Mouse (Mus musculus) telencephalon, adult 2 months (tissue): ENCODE results near the gene Pla2r1.

ENCODE experiments used
- DNase-seq: peaks from one replicate; pipeline ENCODE4 v3.0.0-alpha.2; 2011; ENCODE audit warnings: low read depth, low spot score

Pla2r1 gene

DNA sequence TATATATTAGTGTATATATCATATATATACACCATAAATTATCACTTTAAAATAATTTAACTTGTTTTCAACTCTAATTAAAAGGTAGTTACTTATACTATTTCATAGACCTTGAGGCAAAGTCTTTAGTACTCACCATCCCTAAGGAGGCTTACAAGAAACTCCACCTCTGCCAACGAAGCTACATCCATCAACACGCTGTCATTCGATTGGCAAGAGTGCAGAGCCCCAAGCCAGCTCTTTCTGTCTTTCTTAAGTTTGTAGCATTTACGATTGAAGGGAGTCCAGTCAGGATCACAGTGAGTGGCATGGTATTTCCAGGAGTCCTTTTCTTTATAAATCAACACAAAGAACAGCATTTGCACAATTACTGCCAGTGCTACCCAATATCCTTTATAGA lies 49.1 kb downstream of the Pla2r1 start:
- no peak for DNase-seq

DNA sequence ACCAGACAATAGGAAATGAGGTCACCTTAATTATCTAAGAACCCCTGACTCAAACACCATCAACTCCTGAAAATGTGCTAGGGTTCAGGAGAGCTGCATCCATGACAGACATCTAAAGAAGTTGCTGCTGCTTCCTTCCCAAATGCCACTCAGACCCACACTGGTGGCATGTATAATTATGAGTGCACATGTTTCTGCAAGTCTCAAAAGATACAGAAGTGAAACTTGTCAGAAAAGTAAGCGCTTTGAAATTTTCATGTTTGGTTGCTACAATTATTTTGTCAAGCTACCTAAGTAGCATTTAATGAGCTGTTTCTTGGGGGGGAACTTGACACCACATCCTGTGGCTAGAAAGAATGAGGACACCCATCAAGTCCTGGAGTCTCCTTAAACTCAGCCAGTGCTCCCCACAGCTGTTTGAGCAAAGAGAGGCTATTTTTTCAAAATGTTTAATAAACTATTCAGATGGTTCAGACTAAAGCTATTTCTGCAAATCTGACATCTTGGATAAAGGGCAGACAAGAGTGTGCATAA lies 52.5 kb downstream of the Pla2r1 start:
- no peak for DNase-seq

DNA sequence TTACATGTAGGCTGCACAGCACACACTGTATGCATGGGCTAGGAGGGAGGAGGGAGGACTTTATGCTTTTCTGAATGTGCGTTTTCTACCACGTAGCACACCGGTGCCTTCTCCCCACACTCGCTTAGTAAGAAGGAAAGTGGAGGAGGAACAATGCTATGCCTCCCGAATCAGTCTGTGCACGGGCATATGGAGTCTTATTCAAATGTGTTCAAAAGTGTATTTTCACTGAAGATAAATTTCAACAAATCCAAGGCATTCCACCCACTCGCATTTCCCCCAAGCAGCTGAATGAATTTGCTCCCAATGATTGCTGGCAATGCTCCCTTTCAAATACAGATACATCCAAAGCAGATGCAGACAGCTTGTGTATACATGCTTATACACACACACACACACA lies 73.2 kb downstream of the Pla2r1 start:
- peak; percentile 71 for DNase-seq

DNA sequence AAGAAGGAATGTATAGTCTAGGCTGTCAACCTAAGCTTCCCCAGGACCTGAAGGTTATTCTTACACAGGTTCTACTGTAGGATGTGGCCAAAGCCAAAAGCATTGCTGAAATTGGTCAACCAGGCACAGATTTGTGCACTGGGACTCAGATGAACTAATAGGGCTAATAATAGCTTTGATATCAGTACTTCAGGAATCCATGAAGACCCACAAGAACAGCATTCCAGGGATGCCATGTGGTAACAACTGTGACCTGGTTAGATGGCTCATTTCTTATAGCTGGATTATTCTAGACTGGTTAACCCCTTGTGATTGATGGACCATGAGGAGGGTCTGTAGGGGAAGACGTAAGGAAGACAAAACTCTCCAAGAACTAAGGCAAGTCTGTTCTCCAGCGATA lies 74.3 kb downstream of the Pla2r1 start:
- DNase-seq = no peak

DNA sequence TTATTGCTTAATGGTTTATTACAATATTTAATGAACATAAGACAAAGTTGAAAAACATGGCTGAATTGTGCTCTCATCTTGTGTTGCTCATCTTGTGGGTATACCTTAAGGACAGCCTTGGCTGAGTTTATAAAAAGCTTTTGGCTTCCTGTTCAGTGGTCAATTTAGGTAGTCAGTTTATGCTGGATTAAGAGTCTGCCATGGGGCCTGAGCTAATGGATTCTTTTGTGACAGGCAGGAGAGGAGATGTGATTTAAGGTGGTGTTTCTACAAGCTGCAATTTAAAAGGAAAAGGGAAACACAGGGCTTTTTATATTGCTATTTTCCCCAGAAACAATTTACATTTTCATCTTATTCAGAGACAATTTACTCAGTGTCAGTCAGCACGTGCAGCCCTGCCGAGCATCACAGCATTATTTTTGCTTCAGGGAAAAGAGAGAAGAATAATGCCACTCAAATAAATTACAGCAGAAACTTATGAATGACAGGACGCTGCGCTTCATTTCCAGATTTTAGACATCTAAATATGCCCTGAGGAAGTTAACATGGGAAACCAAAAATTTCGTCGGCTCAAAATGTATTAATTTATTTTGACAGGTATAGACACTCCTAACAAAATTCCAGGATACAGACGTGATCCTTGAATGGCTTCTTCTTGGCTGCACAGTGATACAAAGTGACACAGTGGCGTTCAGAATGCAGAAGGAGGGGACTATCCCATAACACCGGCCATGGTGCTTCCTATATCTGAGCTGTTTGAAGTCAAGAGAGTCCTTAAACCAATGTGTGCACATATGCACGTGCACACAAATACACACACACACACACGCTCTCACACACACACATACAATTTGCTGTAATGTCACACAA lies 84.0 kb downstream of the Pla2r1 start:
- no peak for DNase-seq

DNA sequence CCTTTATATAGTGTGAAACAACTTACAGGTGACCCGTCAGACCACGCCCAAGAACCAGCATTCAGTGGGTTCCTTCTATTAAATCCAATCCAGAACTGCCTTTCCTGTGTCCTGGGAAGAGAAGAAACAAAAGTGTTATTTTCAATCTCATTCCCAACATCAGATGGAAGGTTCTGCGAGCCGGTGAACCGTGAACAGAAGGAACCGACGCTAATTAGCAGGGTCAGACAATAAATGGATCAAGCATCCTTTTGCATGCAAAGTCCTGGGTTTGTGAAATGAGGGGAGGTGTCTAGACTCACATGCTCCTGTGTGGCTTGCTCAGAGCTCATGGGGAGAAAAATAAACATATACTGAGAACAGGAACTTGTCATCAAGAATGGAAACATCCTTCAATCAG lies 100.7 kb downstream of the Pla2r1 start:
- no peak for DNase-seq

DNA sequence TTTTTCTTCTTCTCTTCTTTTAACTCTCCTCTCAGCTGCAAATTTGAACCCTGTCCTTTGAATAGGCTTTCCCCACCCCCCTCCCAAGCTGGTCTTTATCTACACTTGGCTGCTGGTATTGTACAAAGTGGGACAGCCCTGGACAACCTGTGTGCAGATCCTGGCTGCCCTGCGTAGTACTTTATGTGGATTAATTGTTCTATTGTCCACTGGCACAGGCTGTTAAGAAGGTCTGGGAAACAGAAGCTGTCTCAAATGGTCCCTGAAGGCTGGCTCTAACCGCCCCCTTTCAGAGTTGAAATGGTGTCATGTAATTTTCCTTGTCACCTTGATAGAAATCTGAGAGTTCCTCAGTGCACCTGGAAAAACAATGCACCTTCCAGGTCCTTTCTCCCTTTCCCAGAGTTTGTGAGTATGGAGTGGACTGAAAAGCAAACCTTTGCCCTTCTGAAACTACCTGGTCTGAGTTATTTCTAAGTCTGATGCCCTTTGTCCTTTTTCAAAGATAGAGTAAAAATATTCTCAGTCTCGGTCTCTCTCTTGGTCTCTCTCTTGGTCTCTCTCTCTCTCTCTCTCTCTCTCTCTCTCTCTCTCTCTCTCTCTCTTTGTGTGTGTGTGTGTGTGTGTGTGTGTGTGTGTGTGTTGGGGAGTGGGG lies 101.9 kb downstream of the Pla2r1 start:
- no peak for DNase-seq

DNA sequence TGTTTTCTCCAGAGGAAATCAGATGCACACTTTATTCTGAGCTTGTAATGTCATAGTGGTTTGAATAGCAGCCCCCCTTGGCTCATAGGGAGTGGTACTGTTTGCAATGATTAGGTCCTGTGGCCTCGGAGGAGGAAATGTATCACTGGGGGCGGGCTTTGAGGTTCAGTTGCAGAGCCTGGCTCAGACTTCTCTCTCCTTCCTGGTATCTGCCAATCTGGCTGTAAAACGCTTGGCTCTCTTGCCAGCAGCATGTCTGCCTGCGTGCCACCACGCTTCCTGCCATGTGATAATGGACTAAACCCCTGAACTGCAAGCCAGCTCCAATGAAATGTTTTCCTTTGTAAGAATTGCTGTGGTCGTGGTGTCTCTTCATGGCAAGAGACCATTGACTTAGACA lies 103.4 kb downstream of the Pla2r1 start:
- DNase-seq = no peak

DNA sequence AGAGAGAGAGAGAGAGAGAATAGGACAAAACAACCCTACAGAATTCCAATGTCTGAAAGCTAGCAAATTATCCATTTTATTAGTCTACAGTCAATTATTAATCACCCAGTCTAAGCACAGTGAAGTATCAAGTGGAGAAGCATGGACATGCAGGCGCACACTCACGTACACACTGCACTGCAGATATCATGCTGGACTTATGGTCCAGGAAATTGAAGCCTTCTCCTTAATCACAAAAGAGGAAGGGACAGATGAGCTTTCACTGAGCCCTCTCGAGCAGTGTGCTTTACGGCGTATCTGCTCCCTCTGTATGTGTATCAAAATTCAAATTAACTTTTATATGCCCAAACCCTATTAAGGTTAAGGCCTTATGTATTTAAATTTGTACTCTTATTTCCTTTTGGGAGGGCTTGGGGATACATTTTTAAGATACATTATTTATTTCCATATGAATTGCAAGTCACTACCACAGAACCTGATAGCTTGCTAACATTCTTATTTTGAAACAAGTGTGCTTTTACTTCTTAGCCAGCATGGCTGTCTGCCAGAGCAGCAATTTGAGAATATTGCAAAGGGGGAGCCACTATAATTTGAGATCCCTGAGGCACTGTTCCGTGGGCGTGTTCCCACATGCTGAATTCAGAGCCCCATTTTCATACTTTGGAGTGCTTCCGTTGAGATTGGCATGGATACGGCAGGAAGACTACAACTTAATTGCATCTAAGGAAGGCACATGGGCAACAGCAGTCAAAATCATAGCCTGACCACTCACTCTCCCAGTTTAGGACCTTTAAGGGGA lies 108.2 kb downstream of the Pla2r1 start:
- peak; percentile 82 for DNase-seq

DNA sequence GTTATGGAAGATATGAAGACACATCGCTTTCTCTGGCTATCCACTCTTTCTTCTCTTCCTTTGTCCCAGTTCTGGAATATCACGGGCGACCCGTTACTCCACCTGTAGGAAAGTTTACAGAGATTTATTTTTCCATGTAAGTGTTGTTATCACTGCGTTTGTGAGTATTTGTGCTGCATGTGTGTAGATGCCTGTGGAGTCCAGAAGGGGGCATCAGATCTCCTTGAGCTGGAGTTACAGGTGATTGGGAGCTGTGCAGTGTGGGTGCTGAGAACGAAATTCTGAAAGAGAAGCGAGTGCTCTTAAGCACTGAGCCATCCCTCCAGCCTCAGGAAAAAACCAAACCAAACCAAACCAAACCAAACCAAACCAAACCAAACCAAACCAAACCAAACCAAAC lies 109.8 kb downstream of the Pla2r1 start:
- no peak for DNase-seq

DNA sequence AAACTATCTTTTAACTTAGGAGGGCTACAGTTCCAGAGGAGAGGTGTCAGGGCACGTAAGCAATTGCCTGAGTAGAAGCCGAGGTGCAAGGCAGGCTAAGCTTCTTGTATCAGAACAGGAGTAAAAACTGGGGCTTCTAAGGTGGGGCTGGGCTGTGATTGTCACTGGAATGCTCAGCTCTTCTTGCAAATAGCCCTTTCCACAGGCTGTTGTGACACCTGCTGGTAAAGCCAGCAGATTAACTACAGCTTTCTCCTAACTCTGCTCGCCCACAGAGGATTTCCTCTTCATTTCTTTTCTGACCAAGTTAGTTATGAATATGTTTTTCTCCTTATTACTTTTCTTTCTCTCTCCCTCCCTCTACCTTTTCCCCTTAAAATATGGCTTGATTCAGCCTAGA lies 111.2 kb downstream of the Pla2r1 start:
- DNase-seq = peak; percentile 6

DNA sequence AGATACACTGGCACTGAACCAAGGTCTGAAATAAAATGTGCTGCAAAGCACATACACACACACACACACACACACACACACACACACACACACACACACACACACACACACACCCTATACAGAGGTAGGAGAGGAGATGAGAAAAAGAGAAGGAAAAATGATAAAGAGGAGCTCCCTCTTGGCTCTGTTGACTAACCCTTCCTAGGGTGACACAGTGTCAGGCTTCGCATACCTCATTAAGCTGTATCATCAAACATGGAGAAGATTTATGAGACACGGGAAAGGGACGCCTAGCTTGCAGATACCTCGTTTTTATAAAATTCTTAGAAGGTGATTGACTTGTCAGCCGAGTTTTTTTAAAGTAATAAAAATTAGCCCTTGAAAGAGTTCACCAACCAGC lies 116.3 kb downstream of the Pla2r1 start:
- DNase-seq = no peak

DNA sequence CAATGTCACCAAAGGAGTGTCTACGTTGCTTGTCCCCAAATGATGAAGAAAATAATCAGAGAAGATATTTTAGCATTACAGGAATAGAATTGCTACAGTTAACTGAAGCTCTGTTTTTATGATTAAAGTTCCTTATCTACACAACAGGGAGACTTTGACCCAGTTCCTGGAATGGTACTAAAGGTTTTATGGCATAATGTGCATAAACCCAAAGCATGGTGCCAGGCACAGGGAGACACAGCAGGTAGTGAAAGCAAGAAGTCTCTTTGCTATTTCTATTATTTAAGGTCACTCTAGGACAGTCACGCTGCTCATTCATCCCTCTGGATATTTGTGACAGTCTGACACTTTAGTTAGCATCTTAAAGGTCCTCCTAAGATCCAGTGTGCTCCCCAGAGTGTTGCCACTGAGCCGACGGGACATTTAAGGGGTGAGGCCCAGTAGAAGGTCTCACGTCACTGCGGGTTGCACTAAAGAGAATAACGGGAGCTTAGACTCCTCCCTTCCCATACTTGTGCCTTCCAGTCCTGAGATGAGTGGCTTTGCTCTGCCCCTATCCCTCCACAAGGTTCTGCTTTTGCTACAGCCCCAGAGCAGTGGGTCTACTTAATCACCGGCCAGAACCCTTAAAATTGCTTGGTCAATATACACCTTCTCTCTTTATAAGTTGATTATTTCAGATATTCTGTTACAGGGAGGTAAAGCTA lies 122.6 kb downstream of the Pla2r1 start:
- DNase-seq = no peak

DNA sequence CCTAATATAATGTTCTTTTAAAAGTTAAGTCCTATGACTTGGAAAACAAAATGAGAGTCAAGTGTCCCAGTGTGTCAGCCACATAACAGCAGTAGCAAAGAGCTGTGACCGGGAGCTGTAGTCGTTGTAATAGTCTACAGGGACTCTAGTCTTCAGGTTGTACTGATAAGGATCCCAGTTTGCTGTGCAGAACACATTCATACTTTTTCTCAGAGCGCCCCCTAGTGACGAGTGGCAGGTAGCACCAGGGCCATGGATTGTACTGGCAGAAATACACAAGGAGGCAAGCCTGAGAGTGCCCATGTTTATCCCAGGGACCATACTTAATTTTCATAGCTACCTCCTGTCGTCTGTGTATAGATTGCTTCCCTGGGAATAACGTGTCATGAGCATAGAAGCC lies 135.0 kb downstream of the Pla2r1 start:
- peak; percentile 38 for DNase-seq

DNA sequence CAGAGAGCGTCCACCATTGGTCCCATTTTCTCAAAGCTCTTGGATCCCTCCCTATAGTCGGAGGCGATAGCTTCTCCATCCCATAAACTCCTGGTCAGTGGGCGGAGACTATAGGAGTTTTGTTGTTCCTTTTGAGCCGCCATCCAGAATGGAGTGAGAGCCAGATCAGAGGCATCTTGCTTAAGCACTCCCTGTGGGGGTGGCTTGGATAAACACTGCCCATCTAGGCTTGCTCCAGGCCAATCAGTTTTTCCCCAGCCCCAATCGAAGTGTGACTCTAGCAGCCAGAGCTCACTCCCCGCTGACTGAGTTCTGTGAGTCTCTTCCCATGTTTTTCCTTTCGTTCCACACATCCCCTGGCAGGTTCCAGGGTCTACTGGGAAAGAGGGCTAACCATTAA lies 138.8 kb downstream of the Pla2r1 start:
- DNase-seq = no peak

DNA sequence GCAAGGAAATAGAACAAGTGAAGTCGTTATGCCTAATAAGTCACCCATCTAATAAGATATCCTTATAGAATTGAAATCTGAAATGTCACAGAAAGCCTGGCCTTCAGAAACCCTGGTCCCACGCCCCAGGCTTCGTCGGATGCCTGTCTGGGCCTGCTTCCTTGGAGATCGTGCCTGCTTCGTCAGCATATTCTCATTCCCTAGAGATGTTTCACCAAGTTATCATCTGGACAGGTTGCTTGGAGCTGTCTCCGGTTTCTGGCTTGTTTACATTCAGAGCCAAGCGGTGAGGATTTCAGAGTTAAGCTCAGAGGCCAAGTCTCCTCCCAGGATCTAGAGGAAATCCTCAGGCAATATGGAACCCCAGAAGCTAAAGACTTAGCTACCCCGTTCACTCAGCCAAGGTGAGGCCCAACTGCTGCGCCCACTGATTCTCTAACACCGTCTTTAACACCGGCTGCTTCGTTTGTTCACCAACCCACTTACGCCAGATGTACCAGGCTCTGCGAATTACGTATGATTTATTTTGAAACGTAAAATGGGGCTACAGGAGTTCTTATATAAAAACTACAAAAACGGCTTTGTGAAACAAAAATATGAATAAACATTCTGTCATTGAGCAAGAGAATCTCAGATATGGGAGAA lies 140.0 kb downstream of the Pla2r1 start:
- peak; percentile 58 for DNase-seq

DNA sequence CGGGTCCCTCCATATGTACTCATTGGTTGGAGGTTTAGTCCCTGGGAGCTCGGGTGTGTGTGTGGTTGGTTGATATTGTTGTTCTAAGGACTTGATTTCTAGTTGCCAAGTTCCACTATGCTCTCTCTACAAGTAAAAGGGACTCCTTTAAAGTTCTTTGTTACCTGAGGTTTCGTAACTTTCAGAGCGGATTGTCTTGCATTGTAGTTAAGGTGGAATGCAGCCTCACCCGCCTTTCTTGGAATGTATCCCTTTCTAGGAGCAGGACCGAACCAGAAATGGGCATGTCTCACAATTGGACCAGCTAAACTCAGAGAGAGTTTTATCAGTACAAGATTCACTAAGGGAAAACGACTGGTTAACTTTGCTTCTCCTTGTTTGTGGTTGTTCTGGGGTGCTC lies 141.9 kb downstream of the Pla2r1 start:
- no peak for DNase-seq

DNA sequence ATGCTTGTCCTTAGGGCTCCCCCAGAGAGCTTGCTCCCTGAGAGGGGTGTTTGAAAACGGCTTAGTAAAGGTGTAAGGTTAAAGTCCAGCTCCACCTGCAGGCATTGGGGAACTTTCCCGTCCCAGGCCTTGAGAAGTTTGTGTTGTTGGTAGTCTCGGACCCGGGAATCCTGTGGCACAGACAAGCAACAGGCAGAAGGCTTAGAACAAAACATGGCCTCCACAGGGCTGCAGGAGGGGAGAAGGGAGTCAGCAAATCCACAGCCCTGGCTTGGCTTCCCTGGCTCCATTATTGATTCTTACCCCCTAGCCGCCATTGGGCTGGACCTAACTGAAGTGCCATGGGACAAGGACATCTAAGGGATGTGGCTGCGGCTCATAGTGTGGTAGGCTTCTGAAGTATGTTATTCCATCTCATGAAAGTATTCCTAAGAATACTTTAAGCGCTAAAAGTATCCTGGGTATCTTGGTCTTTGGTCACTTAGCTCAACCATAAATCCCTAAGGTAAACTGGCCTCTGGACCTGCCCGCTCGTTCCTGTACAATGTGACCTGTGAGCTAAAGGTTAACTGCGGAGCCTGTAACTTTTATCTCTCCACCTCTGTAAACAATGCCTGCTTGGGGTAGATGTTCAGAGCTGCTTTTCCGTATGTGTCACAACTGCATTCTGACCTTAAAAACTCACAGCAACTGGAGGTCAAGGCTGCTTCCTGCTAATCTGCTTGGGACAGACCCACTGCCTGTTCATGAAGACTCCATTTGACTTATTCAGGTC lies 142.9 kb downstream of the Pla2r1 start:
- DNase-seq = no peak

DNA sequence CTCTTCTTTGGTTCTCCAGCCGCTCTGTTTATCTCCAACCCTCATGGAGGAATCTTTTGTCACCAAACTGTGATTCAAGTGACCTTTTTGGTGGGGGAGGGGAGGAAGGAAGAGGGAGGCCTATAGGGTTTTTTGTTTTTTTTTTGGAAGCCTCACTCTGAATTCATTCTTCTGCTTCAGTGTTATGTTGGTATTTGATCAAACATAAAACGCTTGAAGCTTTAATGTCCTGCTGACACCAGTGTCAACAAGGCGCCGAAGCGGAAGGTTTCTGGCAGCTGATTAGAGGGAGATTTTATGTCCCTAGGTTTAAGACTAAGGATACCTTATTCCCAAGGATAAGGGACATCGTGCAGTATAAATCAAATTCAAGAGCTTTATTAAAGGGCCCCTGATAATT lies 143.9 kb downstream of the Pla2r1 start:
- no peak for DNase-seq

DNA sequence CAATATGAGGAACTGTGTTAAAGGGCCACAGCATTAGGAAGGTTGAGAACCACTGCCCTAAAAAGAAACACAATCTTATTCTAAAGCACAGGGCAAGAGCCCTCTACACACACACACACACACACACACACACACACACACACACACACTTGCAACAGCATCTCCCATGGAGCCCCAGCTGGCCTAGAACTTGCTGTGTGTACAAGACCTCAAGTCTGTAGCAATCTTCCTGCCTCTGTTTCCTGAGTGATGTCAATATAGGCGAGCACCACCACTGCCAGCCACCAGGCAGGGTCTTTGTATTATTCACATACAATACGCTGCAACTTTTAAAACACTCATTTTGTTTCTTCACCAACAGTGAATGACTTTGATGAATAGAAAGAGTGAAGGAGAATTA lies 145.7 kb downstream of the Pla2r1 start:
- no peak for DNase-seq
